Mouse (Mus musculus): ENCODE results near the gene Maml2. TPM values are rescaled to one million over a fixed set of nuclear protein-coding genes. Genes with fewer than 3 reads are reported as not detected.
A peak's percentile ranks its signal among the peaks of the same experiment; 100 is the strongest.

The Maml2 gene
- polyA plus RNA-seq, 1 experiment from 2014 or later, result 8.6 TPM

- H3K27ac ChIP-seq (replicated peaks; ENCODE audit: low read depth, low read length), result 0 out of 2 replicates have a peak overlapping the region, but pooled peaks have one; percentile 16
- H3K36me3 ChIP-seq (replicated peaks; ENCODE audit: control insufficient read depth, insufficient read depth, low read depth, low read length), result no peaks in the 10 kb centered on the region
- 14% methylated on average over 7 of the region's 7 CpGs for WGBS
- no peaks in the 10 kb centered on the region for H3K9me3 ChIP-seq (replicated peaks; ENCODE audit: control insufficient read depth, low read length)
- ATAC-seq (replicated peaks; ENCODE audit: insufficient number of reproducible peaks, low FRiP score, low TSS enrichment, low read depth) (peak; percentile 79), DNase-seq (ENCODE audit: low spot score) (peak; percentile 71)
- no peaks in the 10 kb centered on the region for H3K4me1 ChIP-seq (ENCODE audit: control insufficient read depth, insufficient read depth, low read length)
- no peaks in the 10 kb centered on the region for H3K27me3 ChIP-seq (ENCODE audit: control insufficient read depth, insufficient read depth, low read length)
- no peak overlapping the region for H3K9ac ChIP-seq (replicated peaks; ENCODE audit: low read length)
- no peak overlapping the region for H3K4me3 ChIP-seq (ENCODE audit: low read depth, low read length)
- no peak overlapping the region for H3K4me2 ChIP-seq (ENCODE audit: low read depth, low read length)
These were observed 127.5 kb downstream of the Maml2 start for GRCm38 (mm10) chr9:13425031-13425940.

GRCm38 (mm10) chr9:13429477-13430125, 131.8 kb downstream of the Maml2 start:
- DNase-seq (ENCODE audit: low spot score), result no peak
- WGBS, result 52% methylated on average over 2 of the region's 2 CpGs

GRCm38 (mm10) chr9:13430302-13430701, 132.5 kb downstream of the Maml2 start:
- ATAC-seq (replicated peaks; ENCODE audit: insufficient number of reproducible peaks, low FRiP score, low TSS enrichment, low read depth) (no peak), DNase-seq (ENCODE audit: low spot score) (no peak)
- Histone ChIP-seq H3K9me3 (replicated peaks; ENCODE audit: control insufficient read depth, low read length) (no peaks in the 10 kb centered on the region), H3K4me2 (ENCODE audit: low read depth, low read length) (no peak overlapping the region), H3K27ac (replicated peaks; ENCODE audit: low read depth, low read length) (no peak overlapping the region), H3K27me3 (ENCODE audit: control insufficient read depth, insufficient read depth, low read length) (no peaks in the 10 kb centered on the region), H3K36me3 (replicated peaks; ENCODE audit: control insufficient read depth, insufficient read depth, low read depth, low read length) (no peaks in the 10 kb centered on the region), H3K9ac (replicated peaks; ENCODE audit: low read length) (no peak overlapping the region), H3K4me3 (ENCODE audit: low read depth, low read length) (no peak overlapping the region), H3K4me1 (ENCODE audit: control insufficient read depth, insufficient read depth, low read length) (no peaks in the 10 kb centered on the region)
- WGBS, result 76% methylated on average over 6 of the region's 6 CpGs

More at GRCm38 (mm10) chr9:13429477-13430125, 131.8 kb downstream of the Maml2 start:
- no peaks in the 10 kb centered on the region for H3K9me3 ChIP-seq (replicated peaks; ENCODE audit: control insufficient read depth, low read length)
- H3K4me3 ChIP-seq (ENCODE audit: low read depth, low read length), result no peak overlapping the region
- H3K4me2 ChIP-seq (ENCODE audit: low read depth, low read length), result no peak overlapping the region
- H3K9ac ChIP-seq (replicated peaks; ENCODE audit: low read length), result no peak overlapping the region
- no peaks in the 10 kb centered on the region for H3K36me3 ChIP-seq (replicated peaks; ENCODE audit: control insufficient read depth, insufficient read depth, low read depth, low read length)
- H3K4me1 ChIP-seq (ENCODE audit: control insufficient read depth, insufficient read depth, low read length), result no peaks in the 10 kb centered on the region
- no peak overlapping the region for H3K27ac ChIP-seq (replicated peaks; ENCODE audit: low read depth, low read length)
- ATAC-seq (replicated peaks; ENCODE audit: insufficient number of reproducible peaks, low FRiP score, low TSS enrichment, low read depth), result no peak
- no peaks in the 10 kb centered on the region for H3K27me3 ChIP-seq (ENCODE audit: control insufficient read depth, insufficient read depth, low read length)

DNA sequence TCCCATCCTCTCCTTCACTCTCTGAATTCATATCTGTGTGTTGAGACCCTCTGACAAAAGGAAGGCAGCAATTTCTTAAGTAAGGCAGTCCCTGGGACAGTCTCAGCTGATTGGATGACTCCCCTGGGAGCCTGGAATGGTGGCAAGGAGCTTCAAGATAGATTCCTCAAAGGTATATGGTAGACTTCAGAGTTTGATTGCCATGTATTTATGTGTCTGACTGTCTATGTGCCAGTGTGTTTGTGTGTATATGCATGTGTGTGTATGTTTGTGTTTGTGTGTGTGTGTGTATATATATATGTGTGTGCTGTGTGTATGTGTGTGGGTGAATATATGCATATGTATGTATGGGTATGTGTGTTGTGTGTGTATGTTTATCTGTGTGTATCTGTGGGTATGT, 133.0 kb downstream of the Maml2 start:
- H3K4me3 ChIP-seq (ENCODE audit: low read depth, low read length), result no peak overlapping the region
- no peaks in the 10 kb centered on the region for H3K36me3 ChIP-seq (replicated peaks; ENCODE audit: control insufficient read depth, insufficient read depth, low read depth, low read length)
- H3K4me1 ChIP-seq (ENCODE audit: control insufficient read depth, insufficient read depth, low read length), result no peaks in the 10 kb centered on the region
- H3K9ac ChIP-seq (replicated peaks; ENCODE audit: low read length), result no peak overlapping the region
- no peak overlapping the region for H3K27ac ChIP-seq (replicated peaks; ENCODE audit: low read depth, low read length)
- no peak overlapping the region for H3K4me2 ChIP-seq (ENCODE audit: low read depth, low read length)
- no peaks in the 10 kb centered on the region for H3K27me3 ChIP-seq (ENCODE audit: control insufficient read depth, insufficient read depth, low read length)
- DNase-seq (ENCODE audit: low spot score) (no peak), ATAC-seq (replicated peaks; ENCODE audit: insufficient number of reproducible peaks, low FRiP score, low TSS enrichment, low read depth) (no peak)
- no peaks in the 10 kb centered on the region for H3K9me3 ChIP-seq (replicated peaks; ENCODE audit: control insufficient read depth, low read length)

- H3K4me3 ChIP-seq (ENCODE audit: low read depth, low read length), result no peak overlapping the region
- H3K36me3 ChIP-seq (replicated peaks; ENCODE audit: control insufficient read depth, insufficient read depth, low read depth, low read length), result no peaks in the 10 kb centered on the region
- H3K27me3 ChIP-seq (ENCODE audit: control insufficient read depth, insufficient read depth, low read length), result no peaks in the 10 kb centered on the region
- no peak overlapping the region for H3K9ac ChIP-seq (replicated peaks; ENCODE audit: low read length)
- ATAC-seq (replicated peaks; ENCODE audit: insufficient number of reproducible peaks, low FRiP score, low TSS enrichment, low read depth) (no peak), DNase-seq (ENCODE audit: low spot score) (no peak)
- H3K27ac ChIP-seq (replicated peaks; ENCODE audit: low read depth, low read length), result no peak overlapping the region
- no peak overlapping the region for H3K4me2 ChIP-seq (ENCODE audit: low read depth, low read length)
- WGBS, result 92% methylated on average over 3 of the region's 3 CpGs
- H3K9me3 ChIP-seq (replicated peaks; ENCODE audit: control insufficient read depth, low read length), result no peaks in the 10 kb centered on the region
- no peaks in the 10 kb centered on the region for H3K4me1 ChIP-seq (ENCODE audit: control insufficient read depth, insufficient read depth, low read length)
These were observed 133.9 kb downstream of the Maml2 start for GRCm38 (mm10) chr9:13431646-13432045.

DNA sequence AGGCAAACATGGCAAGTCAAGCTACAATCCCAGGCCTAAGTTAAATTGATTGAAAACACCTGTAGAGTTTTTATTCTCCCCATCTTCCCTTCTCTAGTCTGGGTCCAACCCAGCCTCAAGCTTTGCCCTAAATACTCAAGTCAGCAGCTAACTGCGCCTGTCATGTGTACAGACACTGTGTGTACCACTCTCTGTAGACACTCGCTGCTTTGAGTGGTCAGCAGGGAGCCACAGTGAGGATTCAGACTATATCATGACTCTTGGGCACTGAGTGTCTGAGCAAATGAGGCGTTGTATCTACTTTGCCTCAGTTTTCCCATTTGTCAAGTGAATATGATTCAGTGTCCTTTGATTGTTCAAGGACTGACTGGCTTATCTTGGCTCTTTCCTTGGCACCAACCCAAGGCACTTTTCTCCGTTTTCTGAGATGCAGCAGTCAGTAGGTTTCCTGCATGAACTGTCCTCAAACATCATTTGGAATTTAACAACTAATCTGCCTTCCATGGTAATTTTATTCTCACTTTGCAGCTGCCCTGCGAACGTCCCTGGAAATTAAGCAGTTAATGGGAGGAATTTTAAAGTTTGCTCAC, 135.8 kb downstream of the Maml2 start:
- Histone ChIP-seq H3K27ac (replicated peaks; ENCODE audit: low read depth, low read length) (no peak overlapping the region), H3K4me3 (ENCODE audit: low read depth, low read length) (no peak overlapping the region), H3K9ac (replicated peaks; ENCODE audit: low read length) (no peak overlapping the region), H3K4me2 (ENCODE audit: low read depth, low read length) (no peak overlapping the region), H3K27me3 (ENCODE audit: control insufficient read depth, insufficient read depth, low read length) (no peaks in the 10 kb centered on the region), H3K36me3 (replicated peaks; ENCODE audit: control insufficient read depth, insufficient read depth, low read depth, low read length) (no peaks in the 10 kb centered on the region), H3K9me3 (replicated peaks; ENCODE audit: control insufficient read depth, low read length) (no peaks in the 10 kb centered on the region), H3K4me1 (ENCODE audit: control insufficient read depth, insufficient read depth, low read length) (no peaks in the 10 kb centered on the region)
- ATAC-seq (replicated peaks; ENCODE audit: insufficient number of reproducible peaks, low FRiP score, low TSS enrichment, low read depth), result no peak
- 90% methylated on average over 6 of the region's 6 CpGs for WGBS
- no peak for DNase-seq (ENCODE audit: low spot score)

- no peak overlapping the region for H3K9ac ChIP-seq (replicated peaks; ENCODE audit: low read length)
- H3K4me2 ChIP-seq (ENCODE audit: low read depth, low read length), result no peak overlapping the region
- H3K9me3 ChIP-seq (replicated peaks; ENCODE audit: control insufficient read depth, low read length), result no peaks in the 10 kb centered on the region
- H3K4me1 ChIP-seq (ENCODE audit: control insufficient read depth, insufficient read depth, low read length), result no peaks in the 10 kb centered on the region
- H3K27ac ChIP-seq (replicated peaks; ENCODE audit: low read depth, low read length), result no peak overlapping the region
- 87% methylated on average over 6 of the region's 6 CpGs for WGBS
- H3K36me3 ChIP-seq (replicated peaks; ENCODE audit: control insufficient read depth, insufficient read depth, low read depth, low read length), result no peaks in the 10 kb centered on the region
- no peaks in the 10 kb centered on the region for H3K27me3 ChIP-seq (ENCODE audit: control insufficient read depth, insufficient read depth, low read length)
- no peak overlapping the region for H3K4me3 ChIP-seq (ENCODE audit: low read depth, low read length)
- no peak for DNase-seq (ENCODE audit: low spot score)
- ATAC-seq (replicated peaks; ENCODE audit: insufficient number of reproducible peaks, low FRiP score, low TSS enrichment, low read depth), result no peak
These were observed 143.2 kb downstream of the Maml2 start for GRCm38 (mm10) chr9:13440911-13441310.

Measured in embryonic facial prominence, embryonic 11.5 days (tissue).